ENCODE assay signal across 22 mouse cellular contexts in the genomic region with DNA sequence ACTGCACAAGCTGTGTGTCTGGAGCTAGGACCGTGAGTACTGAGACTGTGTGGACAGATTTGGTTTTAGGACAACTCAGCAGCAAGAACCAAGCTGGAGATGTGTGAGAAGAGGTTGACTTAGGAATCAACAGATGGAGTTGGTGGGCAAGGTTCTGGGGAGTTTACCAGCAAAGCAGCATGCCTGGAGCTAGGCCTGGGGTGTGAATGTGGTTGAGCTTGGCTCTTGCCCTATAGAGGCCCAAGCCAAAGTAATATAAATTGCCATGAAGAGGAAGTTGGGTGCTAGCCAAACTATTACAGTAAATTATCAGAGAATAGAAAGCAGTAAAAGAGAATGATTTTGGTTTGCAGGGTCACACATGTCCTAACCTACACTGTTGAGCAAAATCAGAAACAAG.
"Had no signal": no experiment of that assay in that cellular context is flagged by ENCODE, and none has a peak within 500 bp of the region (broad histone marks: within the 10 kb centered on the region; RNA-seq: fewer than 3 reads in every experiment).

No protein-coding gene starts in this region.

- H3K27me3 ChIP-seq: kidney, embryonic 15.5 days; limb, embryonic 12.5 days; limb, embryonic 15.5 days; megakaryocyte, embryonic 14.5 days; midbrain, embryonic 13.5 days; neural tube, embryonic 13.5 days had no signal

- H3K36me3 ChIP-seq: kidney, embryonic 15.5 days; limb, embryonic 12.5 days; limb, embryonic 15.5 days; midbrain, embryonic 10.5 days; midbrain, embryonic 13.5 days; neural tube, embryonic 13.5 days had no signal

- DNase-seq: kidney, postnatal 14 days; kidney, postnatal 4 days; left cerebral cortex, postnatal 4 days; liver, postnatal 0 days; lung, embryonic 14.5 days; retina, postnatal 1 day; thymus, adult 2 months; thymus, postnatal 14 days; thymus, postnatal 4 days had no signal

- H3K4me3 ChIP-seq: kidney, embryonic 15.5 days; limb, embryonic 12.5 days; limb, embryonic 15.5 days; megakaryocyte, embryonic 14.5 days; midbrain, embryonic 10.5 days; midbrain, embryonic 13.5 days; myocyte; neural tube, embryonic 13.5 days had no signal

- H3K27ac ChIP-seq: kidney, embryonic 15.5 days; limb, embryonic 12.5 days; limb, embryonic 15.5 days; liver, embryonic 14.5 days; midbrain, embryonic 10.5 days; midbrain, embryonic 13.5 days; neural tube, embryonic 13.5 days; stomach, postnatal 0 days had no signal

- H3K9ac ChIP-seq: kidney, embryonic 15.5 days; limb, embryonic 12.5 days; limb, embryonic 15.5 days; liver, embryonic 14.5 days; liver, postnatal 0 days; lung, embryonic 14.5 days; midbrain, embryonic 13.5 days; neural tube, embryonic 13.5 days had no signal

- H3K4me1 ChIP-seq: kidney, embryonic 15.5 days; limb, embryonic 12.5 days; limb, embryonic 15.5 days; megakaryocyte, embryonic 14.5 days; midbrain, embryonic 10.5 days; midbrain, embryonic 13.5 days; neural tube, embryonic 13.5 days had no signal

- H3K9me3 ChIP-seq: kidney, embryonic 15.5 days; limb, embryonic 12.5 days; limb, embryonic 15.5 days; midbrain, embryonic 10.5 days; midbrain, embryonic 13.5 days; neural tube, embryonic 13.5 days had no signal

- ATAC-seq: liver, postnatal 0 days; lung, postnatal 0 days; midbrain, embryonic 13.5 days; midbrain, embryonic 16.5 days had no signal

- H3K4me2 ChIP-seq: kidney, embryonic 15.5 days; limb, embryonic 12.5 days; limb, embryonic 15.5 days; liver, embryonic 11.5 days; lung, embryonic 14.5 days; midbrain, embryonic 13.5 days; neural tube, embryonic 13.5 days had no signal
